Mouse (Mus musculus) CH12.LX (cell line): ENCODE measurements at regions not wholly inside any gene's neighbourhood (a gene's known extent, or its start where the extent isn't known, plus 50 kb on each side); places are given as distances from the start of the nearest gene placed in this dataset.

Source experiments
- DNase-seq: peaks from one replicate; pipeline ENCODE4 v3.0.0-alpha.2; 2013; ENCODE audit errors: extremely low read depth
- H3K27ac ChIP-seq: 2 replicates; pipeline ENCODE4 v1.5.1; 2012; ENCODE audit warnings: low read depth, mild to moderate bottlenecking, control low read depth, moderate library complexity; ENCODE audit not compliant: insufficient read depth
- H3K27me3 ChIP-seq: replicated peaks from 2 replicates; pipeline ENCODE3; 2012; ENCODE audit warnings: inconsistent platforms
- H3K36me3 ChIP-seq, 2 experiments: replicated peaks in 1 of 2; 2 replicates each; pipeline versions ENCODE3 to v1.6.1; 2012; ENCODE audit warnings: inconsistent platforms in 1 of 2, low read length in 1 of 2, mild to moderate bottlenecking in 1 of 2, mixed read lengths in 1 of 2, moderate library complexity in 1 of 2; ENCODE audit not compliant: control insufficient read depth in 1 of 2, insufficient read depth in 1 of 2
- H3K4me1 ChIP-seq, 2 experiments: 2 replicates each; pipeline ENCODE4 v1.6.1; 2012; ENCODE audit warnings: inconsistent platforms in 1 of 2, moderate library complexity in 1 of 2; ENCODE audit not compliant: insufficient read depth in 2 of 2, control insufficient read depth in 1 of 2
- H3K4me2 ChIP-seq: 2 replicates; pipeline ENCODE4 v1.6.1; 2012; ENCODE audit warnings: low read depth, mild to moderate bottlenecking, control low read depth; ENCODE audit not compliant: poor library complexity, insufficient read depth, severe bottlenecking
- H3K4me3 ChIP-seq, 3 experiments: fragments of 150-350 bp in 1 of 3; sonication (generic) in 1 of 3; replicated peaks in 1 of 3; 2 replicates each; pipeline versions ENCODE3 to v1.5.1; 2011 to 2012; ENCODE audit warnings: low read depth in 2 of 3, low read length in 2 of 3, mild to moderate bottlenecking in 2 of 3, moderate library complexity in 2 of 3, control low read depth in 1 of 3, improper control_type of control experiment in 1 of 3, inconsistent platforms in 1 of 3, mixed read lengths in 1 of 3; ENCODE audit not compliant: poor library complexity in 1 of 3
- H3K79me2 ChIP-seq: replicated peaks from 2 replicates; pipeline ENCODE4 v1.6.1; 2012; ENCODE audit warnings: mild to moderate bottlenecking, moderate library complexity; ENCODE audit not compliant: control insufficient read depth, poor library complexity, insufficient read depth, severe bottlenecking; ENCODE audit errors: extremely low read depth
- H3K9ac ChIP-seq: 2 replicates; pipeline ENCODE4 v1.6.1; 2012; ENCODE audit warnings: low read depth, mild to moderate bottlenecking, control low read depth, moderate library complexity; ENCODE audit not compliant: insufficient read depth
- H3K9me3 ChIP-seq: replicated peaks from 2 replicates; pipeline ENCODE3; 2012; ENCODE audit warnings: low read length, inconsistent platforms, mixed read lengths
- BHLHE40 ChIP-seq: IDR thresholded peaks from 2 replicates; pipeline ENCODE4 v1.6.1; 2011; ENCODE audit warnings: mild to moderate bottlenecking, low read depth, low read length, improper control_type of control experiment
- CHD1 ChIP-seq: IDR thresholded peaks from 2 replicates; pipeline ENCODE4 v1.6.1; 2012; ENCODE audit warnings: low read depth, low read length, improper control_type of control experiment, inconsistent platforms
- CTCF ChIP-seq, 2 experiments: IDR thresholded peaks in 1 of 2; conservative IDR thresholded peaks in 1 of 2; 2 replicates each; pipeline ENCODE4 v1.5.1; 2011 to 2012; ENCODE audit warnings: low read depth in 2 of 2, low read length in 2 of 2, improper control_type of control experiment in 1 of 2, inconsistent platforms in 1 of 2, mild to moderate bottlenecking in 1 of 2, moderate library complexity in 1 of 2
- E2F4 ChIP-seq: IDR thresholded peaks from 2 replicates; pipeline ENCODE4 v1.6.1; 2011; ENCODE audit warnings: low read depth, low read length, improper control_type of control experiment; ENCODE audit not compliant: insufficient replicate concordance
- ELF1 ChIP-seq: IDR thresholded peaks from 2 replicates; pipeline ENCODE4 v1.6.1; 2014; ENCODE audit warnings: low read depth, mild to moderate bottlenecking, inconsistent platforms, low read length, improper control_type of control experiment
- EP300 ChIP-seq: IDR thresholded peaks from 2 replicates; pipeline ENCODE4 v1.6.1; 2011; ENCODE audit warnings: low read length, improper control_type of control experiment
- GABPA ChIP-seq: IDR thresholded peaks from 2 replicates; pipeline ENCODE4 v1.6.1; 2012; ENCODE audit warnings: low read depth, low read length, improper control_type of control experiment, inconsistent platforms; ENCODE audit not compliant: insufficient replicate concordance
- HCFC1 ChIP-seq: IDR thresholded peaks from 2 replicates; pipeline ENCODE4 v1.6.1; 2012; ENCODE audit warnings: low read depth, mild to moderate bottlenecking, inconsistent platforms, low read length, improper control_type of control experiment
- IRF4 ChIP-seq: IDR thresholded peaks from 2 replicates; pipeline ENCODE4 v1.6.1; 2014; ENCODE audit warnings: low read depth, mild to moderate bottlenecking, inconsistent platforms, low read length, improper control_type of control experiment
- JUN ChIP-seq: IDR thresholded peaks from 2 replicates; pipeline ENCODE4 v1.6.1; 2011; ENCODE audit warnings: low read depth, mild to moderate bottlenecking, low read length, improper control_type of control experiment, moderate library complexity; ENCODE audit not compliant: insufficient read depth
- JUND ChIP-seq: conservative IDR thresholded peaks from 2 replicates; pipeline ENCODE4 v1.6.1; 2011; ENCODE audit warnings: low read depth, low read length, improper control_type of control experiment
- KAT2A ChIP-seq: IDR thresholded peaks from 2 replicates; pipeline ENCODE4 v1.6.1; 2012; ENCODE audit warnings: low read length, improper control_type of control experiment, inconsistent platforms; ENCODE audit not compliant: insufficient replicate concordance
- MAFK ChIP-seq: IDR thresholded peaks from 2 replicates; pipeline ENCODE4 v1.6.1; 2011; ENCODE audit warnings: low read length, improper control_type of control experiment; ENCODE audit not compliant: insufficient replicate concordance
- MEF2A ChIP-seq: IDR thresholded peaks from 2 replicates; pipeline ENCODE4 v1.6.1; 2014; ENCODE audit warnings: low read depth, mild to moderate bottlenecking, inconsistent platforms, low read length, improper control_type of control experiment, borderline replicate concordance
- NRF1 ChIP-seq: IDR thresholded peaks from 2 replicates; pipeline ENCODE4 v1.6.1; 2014; ENCODE audit warnings: low read depth, mild to moderate bottlenecking, inconsistent platforms, low read length, improper control_type of control experiment, moderate library complexity
- PAX5 ChIP-seq: IDR thresholded peaks from 2 replicates; pipeline ENCODE4 v1.6.1; 2012; ENCODE audit warnings: low read length, inconsistent platforms, mixed read lengths
- POLR2A ChIP-seq: IDR thresholded peaks from 2 replicates; pipeline ENCODE4 v1.6.1; 2011; ENCODE audit warnings: low read depth, mild to moderate bottlenecking, improper control_type of control experiment, low read length
- SIN3A ChIP-seq: IDR thresholded peaks from 2 replicates; pipeline ENCODE4 v1.6.1; 2012; ENCODE audit warnings: low read length, improper control_type of control experiment, inconsistent platforms
- SMC3 ChIP-seq: IDR thresholded peaks from 2 replicates; pipeline ENCODE4 v1.6.1; 2011; ENCODE audit warnings: low read depth, low read length, improper control_type of control experiment
- TBP ChIP-seq: conservative IDR thresholded peaks from 2 replicates; pipeline ENCODE4 v1.6.1; 2011; ENCODE audit warnings: low read depth, low read length, improper control_type of control experiment
- TCF12 ChIP-seq: IDR thresholded peaks from 2 replicates; pipeline ENCODE4 v1.6.1; 2014; ENCODE audit warnings: low read depth, mild to moderate bottlenecking, inconsistent platforms, low read length, improper control_type of control experiment
- USF1 ChIP-seq: IDR thresholded peaks from 2 replicates; pipeline ENCODE4 v1.6.1; 2014; ENCODE audit warnings: low read depth, mild to moderate bottlenecking, inconsistent platforms, low read length, improper control_type of control experiment
- dilution Hi-C: fragments of 300-500 bp; cut with MboI; formaldehyde crosslinking; loops from 2 replicates; pipeline ENCODE4 v1.14.3; 2020; ENCODE audit warnings: low sequenced_read_pairs; ENCODE audit not compliant: extremely low pct_unique_long_range_greater_than_20kb, extremely low pct_ligation_motif_present
- in situ Hi-C: fragments of 300-500 bp; cut with MboI; formaldehyde crosslinking; loops from 3 replicates; pipeline ENCODE4 v1.14.3; 2019; ENCODE audit warnings: low sequenced_read_pairs, low pct_ligation_motif_present, low pct_unique_long_range_greater_than_20kb, mixed read lengths

- no peak overlapping the region for H3K4me2 ChIP-seq
- H3K36me3 ChIP-seq, result no peaks in the 10 kb centered on the region
- in situ Hi-C loops, result no loop called here
- no peak overlapping the region for H3K27ac ChIP-seq
- no peaks in the 10 kb centered on the region for H3K79me2 ChIP-seq
- H3K4me1 ChIP-seq, result no peaks in the 10 kb centered on the region
- no peak overlapping the region for H3K9ac ChIP-seq
- peaks cover 68% of the 10 kb centered on the region for H3K9me3 ChIP-seq
- H3K4me3 ChIP-seq, result no peak overlapping the region
- TF ChIP-seq CTCF (conservative IDR thresholded peaks at IDR 0.05 in 1 of 2, IDR thresholded peaks at IDR 0.05 in 1 of 2; ENCODE audit: low read depth in 2 of 2, low read length in 2 of 2), result no peak
- no peak for TF ChIP-seq KAT2A
- no peak for TF ChIP-seq NRF1
- no peak for TF ChIP-seq SMC3
- TF ChIP-seq MAFK, result no peak
- no peak for TF ChIP-seq CHD1
- TF ChIP-seq E2F4, result no peak
- TF ChIP-seq JUN, result no peak
- no peak for TF ChIP-seq BHLHE40
- TF ChIP-seq IRF4, result no peak
- no peak for TF ChIP-seq MEF2A
- no peak for TF ChIP-seq POLR2A
- TF ChIP-seq GABPA, result no peak
- no peak for TF ChIP-seq JUND
- no peak for TF ChIP-seq PAX5
- TF ChIP-seq SIN3A, result no peak
- no peak for DNase-seq
- H3K27me3 ChIP-seq, result no peaks in the 10 kb centered on the region
- dilution Hi-C loops, result no loop called here
Observed at GRCm38 (mm10) chr6:140299653-140300052, 124.2 kb upstream of the Plekha5 start.

GRCm38 (mm10) chr6:140297969-140298554 lies 125.8 kb upstream of the Plekha5 start:
- in situ Hi-C loops, result no loop called here
- no peak overlapping the region for H3K4me3 ChIP-seq
- H3K9ac ChIP-seq, result no peak overlapping the region
- H3K4me2 ChIP-seq, result no peak overlapping the region
- no peaks in the 10 kb centered on the region for H3K79me2 ChIP-seq
- peaks cover 75% of the 10 kb centered on the region for H3K9me3 ChIP-seq
- DNase-seq, result no peak
- dilution Hi-C loops, result no loop called here
- no peaks in the 10 kb centered on the region for H3K27me3 ChIP-seq
- no peaks in the 10 kb centered on the region for H3K4me1 ChIP-seq
- TF ChIP-seq CTCF (conservative IDR thresholded peaks at IDR 0.05 in 1 of 2, IDR thresholded peaks at IDR 0.05 in 1 of 2; ENCODE audit: low read depth in 2 of 2, low read length in 2 of 2) (no peak), TBP (no peak), BHLHE40 (no peak), USF1 (no peak), JUN (no peak), HCFC1 (no peak), TCF12 (no peak), EP300 (no peak), ELF1 (no peak), JUND (no peak)
- H3K27ac ChIP-seq, result no peak overlapping the region
- no peaks in the 10 kb centered on the region for H3K36me3 ChIP-seq
